Mouse (Mus musculus): ENCODE measurements around the gene Map3k13. TPM values are rescaled to one million over a fixed set of nuclear protein-coding genes. Genes with fewer than 3 reads are reported as not detected.

The Map3k13 gene
- total RNA-seq (2023) = under 1 TPM in 1 of 2 experiments, not detected in 1; 0.09 TPM

DNA sequence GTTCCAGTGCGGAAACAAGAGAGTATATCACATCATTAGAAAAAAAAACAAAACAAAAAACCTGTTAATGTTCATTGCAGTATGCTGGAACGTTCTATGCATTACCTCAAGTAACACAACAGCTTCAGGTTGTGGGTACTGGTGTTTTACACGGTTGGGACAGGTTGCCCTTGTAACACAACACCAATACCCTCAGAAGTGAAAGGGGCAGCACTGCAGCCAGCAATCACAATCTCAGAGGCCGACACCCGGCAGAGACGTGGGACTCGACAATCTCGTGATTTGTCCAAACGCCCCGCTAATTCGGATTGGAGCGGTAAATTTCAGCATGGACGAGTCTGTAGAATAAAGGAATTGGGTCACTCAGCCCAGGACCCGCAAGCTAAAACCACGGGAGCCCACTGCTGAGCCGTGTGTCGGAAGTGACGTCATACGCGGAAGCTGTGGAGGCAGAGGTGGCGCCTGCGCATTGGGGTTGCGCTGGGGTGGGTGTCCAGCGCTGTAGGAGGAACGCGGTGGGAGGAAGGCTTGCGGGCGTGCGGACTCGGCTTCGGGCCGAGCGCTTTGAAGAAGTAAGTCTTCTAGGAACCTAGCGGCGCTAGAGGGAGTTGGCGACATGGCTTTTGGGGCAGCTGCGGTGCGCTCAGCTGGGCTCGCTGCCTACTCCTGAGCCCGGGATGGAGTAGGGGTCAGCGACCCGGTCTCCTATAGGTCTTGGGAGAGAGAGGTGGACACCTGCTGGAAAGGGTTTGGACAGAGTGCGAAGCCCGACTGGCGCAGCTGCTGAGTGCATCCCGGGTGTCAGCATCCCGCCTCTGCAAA, at the start of gene Map3k13:
TSS of gene Map3k13 (plus strand) at position 472 of the 822 bp plus-strand sequence.

GRCm38 (mm10) chr16:21787516-21788353, 6.4 kb upstream of the Map3k13 start, which contains the start of gene Ehhadh:
Gene Ehhadh (minus strand): TSS chr16:21787807.

DNA sequence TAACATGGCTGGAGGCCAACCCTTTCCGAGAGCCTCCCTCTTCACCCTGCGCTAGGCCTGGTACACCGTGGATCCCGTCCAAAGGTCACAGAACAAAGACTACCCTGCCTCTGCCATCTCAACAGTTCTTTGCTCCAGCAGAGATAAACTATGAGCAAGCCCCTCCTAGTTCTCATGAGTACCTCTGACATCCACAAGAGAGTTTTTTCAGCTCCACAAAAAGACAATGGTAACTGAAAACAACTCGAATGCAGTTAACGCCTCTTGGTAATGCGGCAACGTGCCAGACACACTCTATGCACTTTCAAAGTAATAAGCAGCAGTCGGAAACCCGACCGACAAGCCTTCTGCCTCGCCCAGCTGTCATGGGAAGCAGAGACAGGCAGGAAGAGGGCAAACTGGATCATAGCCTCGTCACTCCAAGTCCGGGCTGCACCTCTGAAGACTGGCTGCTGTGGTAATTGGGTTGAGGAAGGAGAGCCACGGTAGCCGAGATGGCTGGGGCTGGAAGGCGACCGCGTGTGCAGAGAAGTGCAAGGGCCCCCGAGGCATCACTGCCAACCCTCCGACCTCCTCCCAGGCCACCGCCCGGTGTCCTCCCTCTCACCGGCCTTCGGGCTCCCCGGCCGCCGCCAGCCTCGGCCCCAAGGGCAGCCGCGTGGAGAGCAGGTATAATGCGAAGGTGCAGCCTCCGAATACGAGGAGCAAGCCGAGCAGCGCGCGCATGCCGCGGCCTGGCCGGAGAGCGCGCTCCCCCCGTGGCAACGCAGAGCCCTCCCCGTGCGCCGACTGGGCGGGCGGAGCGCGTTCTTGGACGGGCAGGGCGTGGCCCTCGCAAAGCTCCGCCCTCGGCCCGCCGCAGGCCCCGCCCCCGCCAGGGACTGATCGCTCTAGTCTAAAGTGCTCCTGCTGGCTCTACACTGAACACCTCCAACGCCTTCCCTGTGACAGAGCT, 152.9 kb downstream of the Map3k13 start, which contains the start of gene Tmem41a:
TSS of gene Tmem41a (minus strand) at position 792 of the 955 bp plus-strand sequence.

Other genes starting within 250 kb of the Map3k13 start
- 10 to 100 TPM; 16.9 to 18.9 TPM for gene 2510009E07Rik, start 99.7 kb upstream of the Map3k13 start, total RNA-seq (2023)
- gene Ehhadh, start 6.5 kb upstream of the Map3k13 start, total RNA-seq (2023) = under 1 TPM; 0.52 to 0.89 TPM
- 1 to 10 TPM; 4.2 to 6.3 TPM for gene Tmem41a, start 153.2 kb downstream of the Map3k13 start, total RNA-seq (2023)
- under 1 TPM; 0.24 to 0.30 TPM for gene Liph, start 201.3 kb downstream of the Map3k13 start, total RNA-seq (2023)
- 10 to 100 TPM; 76.8 to 80.7 TPM for gene Senp2, start 215.1 kb downstream of the Map3k13 start, total RNA-seq (2023)

Measured in monocyte, adult 59 days (primary cell).